18 mouse cellular contexts compared by ENCODE assay signal in the genomic region with DNA sequence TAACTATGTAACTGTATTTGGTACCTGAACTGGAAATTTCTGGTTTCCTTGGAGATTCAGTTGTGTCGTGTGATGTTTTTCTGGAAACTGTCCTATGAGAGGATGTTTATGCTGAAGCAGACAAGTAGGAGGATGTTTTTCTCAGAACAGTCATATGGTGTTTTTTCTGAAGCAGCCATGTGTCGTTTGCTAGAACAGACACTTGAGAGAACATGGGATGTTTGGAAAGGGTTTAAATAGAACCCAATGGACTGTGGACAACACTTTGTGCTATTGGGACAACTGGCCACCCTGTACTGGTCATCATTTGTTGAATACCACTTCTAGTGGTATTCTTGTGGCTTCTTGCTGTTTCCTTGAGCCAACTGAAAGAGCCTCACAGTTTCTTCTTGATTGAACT. TPM values are rescaled to one million over a fixed set of nuclear protein-coding genes. Genes with fewer than 3 reads are reported as not detected.
DNase-seq lines count a peak whose midpoint lies in the region; ATAC-seq lines count a peak whose summit lies in the region.
"Had no signal": no experiment of that assay in that cellular context is flagged by ENCODE, and none has a peak within 500 bp of the region (broad histone marks: within the 10 kb centered on the region; RNA-seq: fewer than 3 reads in every experiment).

A gene (plus strand): TSS at position 193 of the 400 bp plus-strand sequence.

- peak; percentile 16 for DNase-seq in left cerebral cortex, adult 11 months (ENCODE audit: low spot score)
- no peak for DNase-seq in left cerebral cortex, postnatal 4 days
- DNase-seq in layer of hippocampus, adult 8-10 months (ENCODE audit: low spot score in 2 of 2) = peak; percentile 37 to 65
- DNase-seq in kidney, adult 8-10 months = no peak
- DNase-seq in kidney, postnatal 25 days = no peak
- no peak for DNase-seq in kidney, postnatal 4 days
- DNase-seq: adrenal gland, postnatal 10 days; cerebellum, adult 2 months; gastrocnemius, postnatal 10 days; lung, postnatal 14 days; thymus, postnatal 4 days had no signal

- intact Hi-C loops in left cerebral cortex, postnatal 4 days (cut with DNase I) = no loop called here

- peak; percentile 64 for ATAC-seq in CD4-positive, CD25-positive, alpha-beta regulatory T cell, adult 4 months
- ATAC-seq in monocyte, adult 5-6 weeks (replicated peaks; ENCODE audit: insufficient number of reproducible peaks, low FRiP score, low TSS enrichment, poor library complexity, severe bottlenecking) = no peak
- ATAC-seq: midbrain, embryonic 16.5 days had no signal

RNA-seq across cellular contexts. Expression of the gene that starts here (rescaled TPM):
- total RNA-seq in left cerebral cortex, postnatal 4 days (2021) = under 1 TPM in 1 of 2 experiments, not detected in 1; 0.10 TPM
- polyA plus RNA-seq in CD4-positive, CD25-positive, alpha-beta regulatory T cell, adult 4 months (2017; shearing (Covaris generic)) = 100 to 1,000 TPM; 420 to 532 TPM
- total RNA-seq in layer of hippocampus, adult 8-10 months (2022) = under 1 TPM; 0.21 to 0.72 (median 0.54) TPM
- 50.1 to 131 TPM (median 127 TPM) in 3 replicates for total RNA-seq in monocyte, adult 5-6 weeks (2017)
- polyA plus RNA-seq: cerebellum, adult 2 months; heart, embryonic 13.5 days; hindbrain, embryonic 15.5 days; kidney, postnatal 0 days; limb, embryonic 15.5 days; midbrain, embryonic 16.5 days had no signal

Comparison
In these comparisons a context has a peak if more than half of its experiments do, and no peak if none do; other contexts are left out.
1. RNA of the gene that starts here (total RNA-seq): 50.1 to 131 TPM in monocyte, adult 5-6 weeks; 0.21 to 0.72 TPM in layer of hippocampus, adult 8-10 months and 0.10 TPM in left cerebral cortex, postnatal 4 days; every median in the first group is over 10 times any median in the second.
2. Peak in DNase-seq in layer of hippocampus, adult 8-10 months; RNA of the gene not detected or under 1 TPM.